Mouse (Mus musculus): ENCODE measurements around the gene Ccz1. TPM values are rescaled to one million over a fixed set of nuclear protein-coding genes. Genes with fewer than 3 reads are reported as not detected.
"Not testable (repeated sequence)": the region's sequence is repeated elsewhere in the genome, so short reads cannot be mapped to it uniquely, and the experiment has no call there.

The Ccz1 gene
- total and polyA plus RNA-seq, 3 experiments = 9.3 to 29.6 (median 25.0) TPM

- TF ChIP-seq CTCF (IDR thresholded peaks at IDR 0.05) (no peak), EP300 (IDR thresholded peaks at IDR 0.05; ENCODE audit: insufficient read depth, low read depth, low read length) (no peak), POLR2A (IDR thresholded peaks at IDR 0.05; ENCODE audit: insufficient read depth, low read depth, low read length) (no peak)
- WGBS = 47% methylated on average over 7 of the region's 7 CpGs
- Histone ChIP-seq H3K9ac (ENCODE audit: low read depth, low read length) (no peak overlapping the region), H3K36me3 (ENCODE audit: control insufficient read depth, insufficient read depth, low read length) (no peaks in the 10 kb centered on the region), H3K4me1 (ENCODE audit: control insufficient read depth, insufficient read depth, low read length) (no peaks in the 10 kb centered on the region), H3K27ac (no peak overlapping the region), H3K27me3 (ENCODE audit: control insufficient read depth, insufficient read depth, low read length) (no peaks in the 10 kb centered on the region), H3K4me3 (no peak overlapping the region), H3K79me2 (replicated peaks; ENCODE audit: control insufficient read depth, insufficient read depth, low read length) (no peaks in the 10 kb centered on the region)
- no peak for DNase-seq
- intact Hi-C loops (cut with DNase I) = no loop called here
These were observed 19.9 kb upstream of the Ccz1 start for GRCm38 (mm10) chr5:144034567-144034966.

GRCm38 (mm10) chr5:144032491-144032890 is 17.8 kb upstream of the Ccz1 start:
- Histone ChIP-seq H3K36me3 (ENCODE audit: control insufficient read depth, insufficient read depth, low read length) (no peaks in the 10 kb centered on the region), H3K79me2 (replicated peaks; ENCODE audit: control insufficient read depth, insufficient read depth, low read length) (no peaks in the 10 kb centered on the region), H3K27me3 (ENCODE audit: control insufficient read depth, insufficient read depth, low read length) (no peaks in the 10 kb centered on the region), H3K4me1 (ENCODE audit: control insufficient read depth, insufficient read depth, low read length) (no peaks in the 10 kb centered on the region), H3K27ac (no peak overlapping the region), H3K9ac (ENCODE audit: low read depth, low read length) (no peak overlapping the region), H3K4me3 (no peak overlapping the region)
- intact Hi-C loops (cut with DNase I) = no loop called here
- WGBS = 84% methylated on average over 7 of the region's 7 CpGs
- DNase-seq = no peak
- no peak for TF ChIP-seq CTCF (IDR thresholded peaks at IDR 0.05)
- TF ChIP-seq EP300 (IDR thresholded peaks at IDR 0.05; ENCODE audit: insufficient read depth, low read depth, low read length) = no peak
- no peak for TF ChIP-seq POLR2A (IDR thresholded peaks at IDR 0.05; ENCODE audit: insufficient read depth, low read depth, low read length)

- H3K27ac ChIP-seq = no peak within 1 kb of the TSS
- no peaks in the 10 kb centered on the region for H3K4me1 ChIP-seq (ENCODE audit: control insufficient read depth, insufficient read depth, low read length)
- WGBS = 55% methylated on average over 11 of the region's 11 CpGs
- TF ChIP-seq CTCF (IDR thresholded peaks at IDR 0.05) (no peak), POLR2A (IDR thresholded peaks at IDR 0.05; ENCODE audit: insufficient read depth, low read depth, low read length) (no peak), EP300 (IDR thresholded peaks at IDR 0.05; ENCODE audit: insufficient read depth, low read depth, low read length) (no peak)
- H3K9ac ChIP-seq (ENCODE audit: low read depth, low read length) = no peak within 1 kb of the TSS
- H3K27me3 ChIP-seq (ENCODE audit: control insufficient read depth, insufficient read depth, low read length) = no peaks in the 10 kb centered on the region
- DNase-seq = no peak
- no peaks in the 10 kb centered on the region for H3K36me3 ChIP-seq (ENCODE audit: control insufficient read depth, insufficient read depth, low read length)
- H3K4me3 ChIP-seq = no peak within 1 kb of the TSS
- intact Hi-C loops (cut with DNase I) = no loop called here
- no peaks in the 10 kb centered on the region for H3K79me2 ChIP-seq (replicated peaks; ENCODE audit: control insufficient read depth, insufficient read depth, low read length)
These were observed 12.1 kb upstream of the Ccz1 start, which contains the start of gene Ocm for GRCm38 (mm10) chr5:144026620-144027263. Gene Ocm (minus strand): TSS chr5:144026670.

- TF ChIP-seq EP300 (IDR thresholded peaks at IDR 0.05; ENCODE audit: insufficient read depth, low read depth, low read length) (no peak), CTCF (IDR thresholded peaks at IDR 0.05) (no peak), POLR2A (IDR thresholded peaks at IDR 0.05; ENCODE audit: insufficient read depth, low read depth, low read length) (no peak)
- H3K4me1 ChIP-seq (ENCODE audit: control insufficient read depth, insufficient read depth, low read length) = no peaks in the 10 kb centered on the region; the same call in 1 of the 2 replicates
- H3K9ac ChIP-seq (ENCODE audit: low read depth, low read length) = no peak overlapping the region
- WGBS = 88% methylated on average over 9 of the region's 9 CpGs
- no peaks in the 10 kb centered on the region for H3K36me3 ChIP-seq (ENCODE audit: control insufficient read depth, insufficient read depth, low read length)
- intact Hi-C loops (cut with DNase I) = no loop called here
- no peaks in the 10 kb centered on the region for H3K79me2 ChIP-seq (replicated peaks; ENCODE audit: control insufficient read depth, insufficient read depth, low read length)
- H3K27ac ChIP-seq = no peak overlapping the region
- DNase-seq = no peak
- no peak overlapping the region for H3K4me3 ChIP-seq
- H3K27me3 ChIP-seq (ENCODE audit: control insufficient read depth, insufficient read depth, low read length) = no peaks in the 10 kb centered on the region
These were observed 1.2 kb upstream of the Ccz1 start for GRCm38 (mm10) chr5:144015845-144016244.

DNA sequence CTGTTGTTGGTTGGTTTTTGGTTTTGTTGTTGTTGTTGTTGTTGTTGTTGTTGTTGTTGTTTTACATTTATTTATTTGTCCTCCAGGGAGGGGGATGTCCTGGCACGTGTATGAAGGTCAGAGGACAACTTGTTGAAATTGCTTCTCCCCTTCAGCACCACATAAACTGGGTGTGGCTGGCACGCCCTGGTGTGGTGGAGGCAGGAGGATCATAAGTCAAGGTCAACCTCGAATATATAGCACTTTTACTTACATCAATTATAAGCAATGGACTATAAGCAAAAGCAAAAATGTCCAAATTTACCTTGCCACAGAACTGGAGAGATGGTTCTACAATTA is 604 bp upstream of the Ccz1 start:
- Histone ChIP-seq H3K27me3 (ENCODE audit: control insufficient read depth, insufficient read depth, low read length) (no peaks in the 10 kb centered on the region), H3K9ac (ENCODE audit: low read depth, low read length) (no peak overlapping the region), H3K79me2 (replicated peaks; ENCODE audit: control insufficient read depth, insufficient read depth, low read length) (no peaks in the 10 kb centered on the region), H3K4me1 (ENCODE audit: control insufficient read depth, insufficient read depth, low read length) (no peaks in the 10 kb centered on the region; the same call in 1 of the 2 replicates), H3K4me3 (no peak overlapping the region), H3K27ac (no peak overlapping the region), H3K36me3 (ENCODE audit: control insufficient read depth, insufficient read depth, low read length) (no peaks in the 10 kb centered on the region)
- DNase-seq = no peak
- intact Hi-C loops (cut with DNase I) = no loop called here
- TF ChIP-seq CTCF (IDR thresholded peaks at IDR 0.05) = no peak
- no peak for TF ChIP-seq EP300 (IDR thresholded peaks at IDR 0.05; ENCODE audit: insufficient read depth, low read depth, low read length)
- no peak for TF ChIP-seq POLR2A (IDR thresholded peaks at IDR 0.05; ENCODE audit: insufficient read depth, low read depth, low read length)
- 76% methylated on average over 3 of the region's 3 CpGs for whole genome bisulfite sequencing

DNA sequence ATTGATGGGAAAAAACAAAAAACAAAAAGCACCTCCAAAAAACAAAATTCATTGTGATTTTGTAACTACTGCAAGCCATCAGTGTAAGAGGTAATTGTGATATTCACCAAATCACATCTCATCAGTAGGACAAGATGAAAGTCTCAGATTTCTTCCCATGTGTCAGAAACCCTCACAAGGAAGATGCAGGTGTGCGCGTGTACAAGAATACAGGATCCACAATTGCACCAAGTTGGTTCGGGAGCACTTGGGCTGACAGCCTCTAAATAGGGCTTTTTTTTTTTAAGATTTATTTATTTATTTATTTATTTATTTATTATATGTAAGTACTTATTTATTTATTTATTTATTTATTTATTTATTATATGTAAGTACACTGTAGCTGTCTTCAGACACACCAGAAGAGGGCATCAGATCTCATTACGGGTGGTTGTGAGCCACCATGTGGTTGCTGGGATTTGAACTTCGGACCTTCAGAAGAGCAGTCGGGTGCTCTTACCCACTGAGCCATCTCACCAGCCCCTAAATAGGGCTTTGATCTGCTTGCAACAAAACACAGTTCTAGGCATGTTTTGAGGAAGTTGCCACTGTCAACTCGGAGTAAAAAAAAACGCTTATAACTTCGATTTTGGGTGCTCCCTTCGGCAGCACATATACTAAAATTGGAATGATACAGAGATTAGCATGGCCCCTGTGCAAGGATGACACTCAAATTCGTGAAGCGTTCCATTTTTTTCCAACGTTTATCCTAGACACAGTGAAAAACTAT is 1.1 kb downstream of the Ccz1 start:
- H3K4me1 ChIP-seq (ENCODE audit: control insufficient read depth, insufficient read depth, low read length); H3K27ac ChIP-seq; DNase-seq; H3K9ac ChIP-seq (ENCODE audit: low read depth, low read length); intact Hi-C loops (cut with DNase I); H3K27me3 ChIP-seq (ENCODE audit: control insufficient read depth, insufficient read depth, low read length); H3K79me2 ChIP-seq (replicated peaks; ENCODE audit: control insufficient read depth, insufficient read depth, low read length); H3K36me3 ChIP-seq (ENCODE audit: control insufficient read depth, insufficient read depth, low read length): not testable (repeated sequence)
- H3K4me3 ChIP-seq = peak overlapping the region; percentile 97
- 50% methylated on average over 13 of the region's 13 CpGs for WGBS

Measured in heart, adult 2 months (tissue).